Comparison of ENCODE assay signal across 12 mouse cellular contexts in genomic region chr17:83244502-83244901, GRCm38 (mm10).
"Had no signal": no experiment of that assay in that cellular context is flagged by ENCODE, and none has a peak within 500 bp of the region (broad histone marks: within the 10 kb centered on the region; RNA-seq: fewer than 3 reads in every experiment).

No protein-coding gene starts in this region.

- H3K27ac ChIP-seq: layer of hippocampus, adult 2 months; limb, embryonic 12.5 days; liver, embryonic 14.5 days; midbrain, embryonic 13.5 days; neural tube, embryonic 15.5 days had no signal

- H3K9ac ChIP-seq: limb, embryonic 12.5 days; liver, embryonic 14.5 days; midbrain, embryonic 13.5 days; neural tube, embryonic 15.5 days had no signal

- H3K36me3 ChIP-seq: limb, embryonic 12.5 days; midbrain, embryonic 13.5 days; neural tube, embryonic 15.5 days had no signal

- H3K27me3 ChIP-seq: neural tube, embryonic 15.5 days had no signal

- ATAC-seq: midbrain, embryonic 13.5 days had no signal

- H3K4me3 ChIP-seq: layer of hippocampus, adult 2 months; limb, embryonic 12.5 days; midbrain, embryonic 13.5 days; neural tube, embryonic 15.5 days had no signal

- H3K4me2 ChIP-seq: limb, embryonic 12.5 days; midbrain, embryonic 13.5 days; neural tube, embryonic 15.5 days had no signal

- DNase-seq: kidney, adult 18-20 months; kidney, postnatal 10 days; kidney, postnatal 4 days; liver; right cerebral cortex, adult 18-20 months; right cerebral cortex, postnatal 25 days; thymus, postnatal 36 days had no signal

- H3K4me1 ChIP-seq: limb, embryonic 12.5 days; neural tube, embryonic 15.5 days had no signal

- H3K9me3 ChIP-seq: limb, embryonic 12.5 days; midbrain, embryonic 13.5 days; neural tube, embryonic 15.5 days had no signal
